Mouse (Mus musculus): ENCODE results near the gene Cpn2. TPM values are rescaled to one million over a fixed set of nuclear protein-coding genes. Genes with fewer than 3 reads are reported as not detected.
A peak's percentile ranks its signal among the peaks of the same experiment; 100 is the strongest.

Gene Cpn2
- polyA plus RNA-seq, 1 experiment from 2014 or later: not detected

- 72% methylated on average over 5 of the region's 5 CpGs for WGBS
- H3K9ac ChIP-seq (ENCODE audit: low read depth, low read length): no peak overlapping the region
- no peak overlapping the region for H3K4me2 ChIP-seq (ENCODE audit: low read length)
- peaks cover 11% of the 10 kb centered on the region for H3K27me3 ChIP-seq (replicated peaks; ENCODE audit: control insufficient read depth, insufficient read depth, low read length)
- no peak overlapping the region for H3K27ac ChIP-seq (ENCODE audit: low read depth, low read length)
- peaks cover 9% of the 10 kb centered on the region for H3K4me1 ChIP-seq (ENCODE audit: control insufficient read depth, insufficient read depth, low read depth, low read length)
- no peaks in the 10 kb centered on the region for H3K9me3 ChIP-seq (ENCODE audit: control insufficient read depth, low read length)
- H3K36me3 ChIP-seq (ENCODE audit: control insufficient read depth, insufficient read depth, low read length): no peaks in the 10 kb centered on the region
- no peak for ATAC-seq
- no peak overlapping the region for H3K4me3 ChIP-seq (ENCODE audit: low read length)
Observed at GRCm38 (mm10) chr16:30304236-30304635, 36.9 kb upstream of the Cpn2 start.

DNA sequence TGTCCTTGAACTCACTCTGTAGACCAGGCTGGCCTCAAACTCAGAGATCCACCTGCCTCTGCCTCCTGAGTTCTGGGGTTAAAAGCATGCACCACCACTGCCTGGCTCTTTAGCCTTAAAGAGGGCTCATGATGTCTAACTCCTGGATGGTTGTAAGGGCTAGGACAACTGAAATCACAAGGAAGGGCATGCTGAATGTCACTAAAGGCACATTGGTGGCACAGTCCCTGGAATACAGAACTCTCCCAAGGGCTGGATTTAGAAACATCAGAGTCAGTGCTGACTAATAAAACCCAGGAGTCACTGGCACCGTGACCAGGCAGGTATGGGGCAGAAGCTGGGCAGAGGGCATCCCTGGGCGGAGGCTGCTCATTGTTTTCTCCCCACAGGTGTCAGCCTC, 36.1 kb upstream of the Cpn2 start:
- no peak overlapping the region for H3K27ac ChIP-seq (ENCODE audit: low read depth, low read length)
- H3K4me2 ChIP-seq (ENCODE audit: low read length): no peak overlapping the region
- H3K36me3 ChIP-seq (ENCODE audit: control insufficient read depth, insufficient read depth, low read length): no peaks in the 10 kb centered on the region
- no peak overlapping the region for H3K9ac ChIP-seq (ENCODE audit: low read depth, low read length)
- 92% methylated on average over 2 of the region's 2 CpGs for WGBS
- no peak for ATAC-seq
- no peaks in the 10 kb centered on the region for H3K9me3 ChIP-seq (ENCODE audit: control insufficient read depth, low read length)
- H3K27me3 ChIP-seq (replicated peaks; ENCODE audit: control insufficient read depth, insufficient read depth, low read length): peaks cover 11% of the 10 kb centered on the region
- no peak overlapping the region for H3K4me3 ChIP-seq (ENCODE audit: low read length)
- H3K4me1 ChIP-seq (ENCODE audit: control insufficient read depth, insufficient read depth, low read depth, low read length): peaks cover 6% of the 10 kb centered on the region

GRCm38 (mm10) chr16:30302686-30303085, 35.4 kb upstream of the Cpn2 start:
- no peaks in the 10 kb centered on the region for H3K4me1 ChIP-seq (ENCODE audit: control insufficient read depth, insufficient read depth, low read depth, low read length)
- no peaks in the 10 kb centered on the region for H3K36me3 ChIP-seq (ENCODE audit: control insufficient read depth, insufficient read depth, low read length)
- ATAC-seq: no peak
- no peaks in the 10 kb centered on the region for H3K9me3 ChIP-seq (ENCODE audit: control insufficient read depth, low read length)
- H3K4me3 ChIP-seq (ENCODE audit: low read length): no peak overlapping the region
- no peak overlapping the region for H3K9ac ChIP-seq (ENCODE audit: low read depth, low read length)
- no peak overlapping the region for H3K4me2 ChIP-seq (ENCODE audit: low read length)
- peaks cover 6% of the 10 kb centered on the region for H3K27me3 ChIP-seq (replicated peaks; ENCODE audit: control insufficient read depth, insufficient read depth, low read length)
- no peak overlapping the region for H3K27ac ChIP-seq (ENCODE audit: low read depth, low read length)
- WGBS: 79% methylated on average over 6 of the region's 6 CpGs

- WGBS: 78% methylated on average over 10 of the region's 10 CpGs
- Histone ChIP-seq H3K4me2 (ENCODE audit: low read length) (no peak overlapping the region), H3K9ac (ENCODE audit: low read depth, low read length) (no peak overlapping the region), H3K36me3 (ENCODE audit: control insufficient read depth, insufficient read depth, low read length) (no peaks in the 10 kb centered on the region), H3K9me3 (ENCODE audit: control insufficient read depth, low read length) (no peaks in the 10 kb centered on the region), H3K4me3 (ENCODE audit: low read length) (no peak overlapping the region), H3K27me3 (replicated peaks; ENCODE audit: control insufficient read depth, insufficient read depth, low read length) (no peaks in the 10 kb centered on the region; the same call in 1 of the 2 replicates), H3K4me1 (ENCODE audit: control insufficient read depth, insufficient read depth, low read depth, low read length) (no peaks in the 10 kb centered on the region), H3K27ac (ENCODE audit: low read depth, low read length) (no peak overlapping the region)
- no peak for ATAC-seq
Observed at GRCm38 (mm10) chr16:30299711-30300277, 32.5 kb upstream of the Cpn2 start.

DNA sequence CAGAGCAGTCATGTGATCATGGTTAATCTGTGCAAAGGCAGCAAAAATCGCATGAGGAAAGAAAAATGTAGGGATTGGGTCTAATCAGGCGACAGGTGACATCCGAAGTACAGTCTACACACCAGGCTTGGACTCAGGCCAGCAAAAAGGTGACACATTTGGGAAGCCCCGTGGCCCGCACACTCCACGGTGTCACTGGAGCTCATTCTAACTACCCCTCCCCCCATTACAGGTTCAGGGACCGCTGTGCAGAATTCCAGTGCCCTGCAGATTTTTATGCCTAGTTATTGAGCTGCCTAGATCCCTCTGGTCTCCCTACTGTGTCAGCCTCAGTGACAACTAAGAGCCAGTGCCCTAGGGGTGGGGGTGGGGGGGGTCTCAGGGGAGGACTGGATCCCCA, 30.2 kb upstream of the Cpn2 start:
- no peaks in the 10 kb centered on the region for H3K36me3 ChIP-seq (ENCODE audit: control insufficient read depth, insufficient read depth, low read length)
- H3K4me1 ChIP-seq (ENCODE audit: control insufficient read depth, insufficient read depth, low read depth, low read length): no peaks in the 10 kb centered on the region
- no peak overlapping the region for H3K4me3 ChIP-seq (ENCODE audit: low read length)
- no peak overlapping the region for H3K27ac ChIP-seq (ENCODE audit: low read depth, low read length)
- no peak overlapping the region for H3K9ac ChIP-seq (ENCODE audit: low read depth, low read length)
- no peak overlapping the region for H3K4me2 ChIP-seq (ENCODE audit: low read length)
- WGBS: 93% methylated on average over 7 of the region's 7 CpGs
- H3K27me3 ChIP-seq (replicated peaks; ENCODE audit: control insufficient read depth, insufficient read depth, low read length): no peaks in the 10 kb centered on the region; the same call in 1 of the 2 replicates
- no peaks in the 10 kb centered on the region for H3K9me3 ChIP-seq (ENCODE audit: control insufficient read depth, low read length)
- ATAC-seq: no peak

DNA sequence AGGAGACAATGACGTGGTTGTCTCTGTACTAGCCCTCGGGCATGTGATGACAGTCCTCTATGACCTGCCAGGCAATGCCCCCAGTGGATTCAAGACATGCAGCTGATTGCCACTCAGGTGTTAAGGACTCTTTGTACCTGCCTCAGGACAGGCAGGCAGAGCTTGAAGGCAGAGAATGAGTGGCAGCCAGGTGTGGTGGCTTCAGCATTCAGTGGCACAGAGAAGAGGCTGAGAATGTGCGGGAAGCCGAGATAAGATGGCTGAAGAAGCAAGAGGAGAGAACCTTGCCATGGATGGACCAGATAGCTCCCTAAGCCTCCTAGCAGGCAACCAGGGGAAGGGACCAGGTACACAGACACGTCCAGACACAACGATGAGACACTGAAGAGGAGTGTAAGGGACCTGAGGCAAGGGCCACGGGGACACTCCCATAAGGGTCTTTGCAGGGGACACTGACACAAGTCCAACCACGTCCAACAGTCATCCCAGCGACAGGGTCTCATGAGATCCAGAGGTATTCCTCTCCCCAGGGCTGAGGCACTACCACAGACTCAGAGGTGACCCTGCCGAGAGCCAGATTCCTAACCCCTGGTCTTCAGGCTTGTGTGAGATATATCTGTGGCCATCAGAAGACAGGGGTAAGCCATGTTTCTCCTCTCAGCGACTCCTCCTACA, 29.4 kb upstream of the Cpn2 start:
- Histone ChIP-seq H3K4me2 (ENCODE audit: low read length) (no peak overlapping the region), H3K27me3 (replicated peaks; ENCODE audit: control insufficient read depth, insufficient read depth, low read length) (no peaks in the 10 kb centered on the region; the same call in 1 of the 2 replicates), H3K9ac (ENCODE audit: low read depth, low read length) (no peak overlapping the region), H3K36me3 (ENCODE audit: control insufficient read depth, insufficient read depth, low read length) (no peaks in the 10 kb centered on the region), H3K9me3 (ENCODE audit: control insufficient read depth, low read length) (no peaks in the 10 kb centered on the region), H3K27ac (ENCODE audit: low read depth, low read length) (no peak overlapping the region), H3K4me1 (ENCODE audit: control insufficient read depth, insufficient read depth, low read depth, low read length) (no peaks in the 10 kb centered on the region), H3K4me3 (ENCODE audit: low read length) (no peak overlapping the region)
- no peak for ATAC-seq
- 91% methylated on average over 11 of the region's 11 CpGs for WGBS

DNA sequence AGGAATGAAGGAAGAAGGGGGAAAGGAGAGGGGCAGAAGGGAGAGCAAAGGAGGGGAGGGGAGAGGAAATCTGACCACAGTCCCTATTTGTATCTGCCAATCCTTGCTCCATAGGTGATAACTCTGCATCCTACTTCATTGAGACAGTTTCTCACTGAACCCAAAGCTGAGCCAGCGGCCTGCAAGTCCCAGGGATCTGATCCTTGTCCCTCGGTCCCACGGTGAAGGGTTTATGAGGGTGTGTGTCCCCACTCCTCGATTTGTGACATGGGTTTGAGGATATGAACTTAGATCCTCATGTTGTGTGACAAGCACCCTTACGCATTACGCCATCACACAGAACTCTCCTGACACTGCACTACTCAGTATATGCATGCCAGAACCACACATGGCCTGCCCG, 27.8 kb upstream of the Cpn2 start:
- Histone ChIP-seq H3K4me3 (ENCODE audit: low read length) (no peak overlapping the region), H3K27ac (ENCODE audit: low read depth, low read length) (no peak overlapping the region), H3K9ac (ENCODE audit: low read depth, low read length) (no peak overlapping the region), H3K4me1 (ENCODE audit: control insufficient read depth, insufficient read depth, low read depth, low read length) (peaks cover 5% of the 10 kb centered on the region), H3K36me3 (ENCODE audit: control insufficient read depth, insufficient read depth, low read length) (no peaks in the 10 kb centered on the region), H3K9me3 (ENCODE audit: control insufficient read depth, low read length) (no peaks in the 10 kb centered on the region), H3K27me3 (replicated peaks; ENCODE audit: control insufficient read depth, insufficient read depth, low read length) (no peaks in the 10 kb centered on the region; the same call in 1 of the 2 replicates), H3K4me2 (ENCODE audit: low read length) (no peak overlapping the region)
- 95% methylated on average over 7 of the region's 7 CpGs for WGBS
- ATAC-seq: no peak

DNA sequence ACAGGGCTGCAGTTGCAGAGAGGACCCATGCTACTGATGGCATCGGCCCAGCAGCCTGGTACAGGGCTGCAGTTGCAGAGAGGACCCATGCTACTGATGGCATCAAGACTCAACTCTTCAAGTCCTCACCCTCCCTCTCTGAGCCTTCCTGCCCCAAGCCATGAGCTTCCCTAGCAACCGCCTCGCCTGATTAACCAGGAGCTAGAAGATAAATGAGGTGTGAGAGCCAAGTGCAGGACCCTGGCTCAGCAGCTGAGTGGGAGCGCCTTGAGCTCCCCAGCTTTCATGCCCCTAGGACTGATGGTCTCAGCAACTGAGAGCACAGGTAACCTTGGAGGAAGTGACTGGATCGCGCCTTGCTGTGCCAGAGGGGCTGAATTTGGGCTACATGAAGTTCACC, 23.1 kb upstream of the Cpn2 start:
- Histone ChIP-seq H3K27me3 (replicated peaks; ENCODE audit: control insufficient read depth, insufficient read depth, low read length) (no peaks in the 10 kb centered on the region; the same call in none of the 2 replicates), H3K9me3 (ENCODE audit: control insufficient read depth, low read length) (no peaks in the 10 kb centered on the region), H3K36me3 (ENCODE audit: control insufficient read depth, insufficient read depth, low read length) (no peaks in the 10 kb centered on the region), H3K4me2 (ENCODE audit: low read length) (no peak overlapping the region), H3K9ac (ENCODE audit: low read depth, low read length) (no peak overlapping the region), H3K4me3 (ENCODE audit: low read length) (no peak overlapping the region), H3K27ac (ENCODE audit: low read depth, low read length) (no peak overlapping the region), H3K4me1 (ENCODE audit: control insufficient read depth, insufficient read depth, low read depth, low read length) (peaks cover 5% of the 10 kb centered on the region)
- ATAC-seq: peak; percentile 58
- 59% methylated on average over 6 of the region's 6 CpGs for WGBS

- ATAC-seq: no peak
- no peak overlapping the region for H3K4me3 ChIP-seq (ENCODE audit: low read length)
- H3K27ac ChIP-seq (ENCODE audit: low read depth, low read length): no peak overlapping the region
- peaks cover 12% of the 10 kb centered on the region for H3K4me1 ChIP-seq (ENCODE audit: control insufficient read depth, insufficient read depth, low read depth, low read length)
- no peaks in the 10 kb centered on the region for H3K36me3 ChIP-seq (ENCODE audit: control insufficient read depth, insufficient read depth, low read length)
- H3K4me2 ChIP-seq (ENCODE audit: low read length): no peak overlapping the region
- peaks cover 22% of the 10 kb centered on the region for H3K27me3 ChIP-seq (replicated peaks; ENCODE audit: control insufficient read depth, insufficient read depth, low read length)
- WGBS: 63% methylated on average over 4 of the region's 4 CpGs
- H3K9me3 ChIP-seq (ENCODE audit: control insufficient read depth, low read length): no peaks in the 10 kb centered on the region
- no peak overlapping the region for H3K9ac ChIP-seq (ENCODE audit: low read depth, low read length)
Observed at GRCm38 (mm10) chr16:30285701-30286100, 18.4 kb upstream of the Cpn2 start.
